Mouse (Mus musculus): ENCODE data around the gene Prm2.

- TF ChIP-seq POLR2A (IDR thresholded peaks at IDR 0.05; ENCODE audit: borderline replicate concordance, extremely low read depth, insufficient read depth, insufficient read length, poor library complexity, severe bottlenecking) (no peak), CTCF (IDR thresholded peaks at IDR 0.05; ENCODE audit: borderline replicate concordance, extremely low read depth, insufficient read depth, insufficient read length) (no peak)
Observed at GRCm38 (mm10) chr16:10774726-10775125, 21.2 kb downstream of the Prm2 start.

Measured in brain, embryonic 14.5 days (tissue).